Mouse (Mus musculus) cerebellum, adult 2 months (tissue): ENCODE measurements at regions not wholly inside any gene's neighbourhood (a gene's known extent, or its start where the extent isn't known, plus 50 kb on each side); places are given as distances from the start of the nearest gene placed in this dataset.

Experiments used
- CTCF ChIP-seq: fragments of 200-500 bp; IDR thresholded peaks from 2 replicates; pipeline ENCODE4 v1.5.1; 2011; ENCODE audit warnings: low read depth, mild to moderate bottlenecking, control low read depth, low read length, moderate library complexity, borderline replicate concordance; ENCODE audit not compliant: insufficient read depth
- POLR2A ChIP-seq: fragments of 200-500 bp; IDR thresholded peaks from 2 replicates; pipeline ENCODE4 v1.6.1; 2011; ENCODE audit warnings: low read length, control low read depth, borderline replicate concordance; ENCODE audit not compliant: insufficient read depth

GRCm38 (mm10) chr1:28677700-28678099 is 102.4 kb downstream of the Gm597 start:
- TF ChIP-seq CTCF (no peak), POLR2A (no peak)
